Mouse (Mus musculus) midbrain, embryonic 15.5 days (tissue): Measurements from ENCODE around the gene Bcdin3d. TPM values are rescaled to one million over a fixed set of nuclear protein-coding genes. Genes with fewer than 3 reads are reported as not detected.

Source experiments
- ATAC-seq: fragments of 200-750 bp; cut with Nextera tagmentation; replicated peaks from 2 replicates; pipeline ENCODE4 v1.8.0; 2017; ENCODE audit warnings: moderate TSS enrichment
- H3K27ac ChIP-seq: fragments of 300-500 bp; sonication (generic); 2 replicates; pipeline ENCODE4 v1.5.1; 2015; ENCODE audit warnings: mild to moderate bottlenecking, inconsistent platforms
- H3K27me3 ChIP-seq: fragments of 300-500 bp; sonication (generic); replicated peaks from 2 replicates; pipeline ENCODE4 v1.6.1; 2015; ENCODE audit warnings: inconsistent platforms
- H3K36me3 ChIP-seq: fragments of 300-500 bp; sonication (generic); replicated peaks from 2 replicates; pipeline ENCODE4 v1.6.1; 2015; ENCODE audit warnings: inconsistent platforms
- H3K4me1 ChIP-seq: fragments of 300-500 bp; sonication (generic); 2 replicates; pipeline ENCODE4 v1.6.1; 2015; ENCODE audit warnings: inconsistent platforms
- H3K4me2 ChIP-seq: fragments of 300-500 bp; sonication (generic); 2 replicates; pipeline ENCODE4 v1.6.1; 2015; ENCODE audit warnings: inconsistent platforms, mild to moderate bottlenecking, moderate library complexity
- H3K4me3 ChIP-seq: fragments of 300-500 bp; sonication (generic); 2 replicates; pipeline ENCODE4 v1.5.1; 2015; ENCODE audit warnings: mild to moderate bottlenecking, inconsistent platforms
- H3K9ac ChIP-seq: fragments of 300-500 bp; sonication (generic); 2 replicates; pipeline ENCODE4 v1.6.1; 2015; ENCODE audit warnings: mild to moderate bottlenecking, inconsistent platforms
- H3K9me3 ChIP-seq: fragments of 300-500 bp; sonication (generic); 2 replicates; pipeline ENCODE4 v1.6.1; 2016; ENCODE audit warnings: inconsistent platforms
- WGBS: fragments of 180-500 bp; shearing (Covaris S2); methylation state at CpG from one replicate; pipeline ENCODE4 v1.1.7; 2015; ENCODE audit warnings: mixed read lengths; 5-methylcytosine and 5-hydroxymethylcytosine counted together
- polyA plus RNA-seq: library from polyadenylated mRNA; unstranded; fragments of >200 nt; fragmentation: Nextera tagmentation; extraction: Ambion mirVana; gene quantifications from 2 replicates; pipeline ENCODE4 v1.2.1, GENCODE M21; 2015

Bcdin3d gene
- 21.5 and 23.0 TPM in 2 replicates for polyA plus RNA-seq

DNA sequence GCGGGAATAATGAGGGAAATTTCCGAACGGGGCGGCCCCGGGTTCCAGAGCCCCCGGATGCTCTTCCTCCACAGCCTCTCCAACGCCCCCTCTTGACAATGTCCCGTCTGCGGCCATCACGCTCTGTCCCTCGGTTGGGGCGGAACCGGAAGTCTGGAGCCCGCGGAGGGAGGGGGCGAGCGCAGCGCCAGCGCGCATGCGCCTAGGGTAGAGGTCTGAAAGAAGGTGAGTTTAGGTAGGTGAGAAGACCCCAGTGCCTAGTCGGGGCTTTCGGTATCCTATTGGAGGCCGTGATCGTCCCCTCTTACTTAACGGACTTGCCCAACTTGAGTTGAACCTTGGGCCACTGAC is at the start of gene Bcdin3d:
Bcdin3d (minus strand) TSS at position 155 of the 351 bp plus-strand sequence.
- H3K36me3 ChIP-seq, result no peaks in the 10 kb centered on the region
- peak within 1 kb of the TSS; percentile 85 for H3K4me3 ChIP-seq
- no peaks in the 10 kb centered on the region for H3K9me3 ChIP-seq
- H3K9ac ChIP-seq, result peak within 1 kb of the TSS; percentile 78
- H3K4me1 ChIP-seq, result peaks cover 21% of the 10 kb centered on the region
- WGBS, result 1% methylated on average over 26 of the region's 26 CpGs
- peak within 1 kb of the TSS; percentile 86 for H3K27ac ChIP-seq
- ATAC-seq, result peak; percentile 89
- H3K4me2 ChIP-seq, result peak within 1 kb of the TSS; percentile 82
- no peaks in the 10 kb centered on the region for H3K27me3 ChIP-seq

DNA sequence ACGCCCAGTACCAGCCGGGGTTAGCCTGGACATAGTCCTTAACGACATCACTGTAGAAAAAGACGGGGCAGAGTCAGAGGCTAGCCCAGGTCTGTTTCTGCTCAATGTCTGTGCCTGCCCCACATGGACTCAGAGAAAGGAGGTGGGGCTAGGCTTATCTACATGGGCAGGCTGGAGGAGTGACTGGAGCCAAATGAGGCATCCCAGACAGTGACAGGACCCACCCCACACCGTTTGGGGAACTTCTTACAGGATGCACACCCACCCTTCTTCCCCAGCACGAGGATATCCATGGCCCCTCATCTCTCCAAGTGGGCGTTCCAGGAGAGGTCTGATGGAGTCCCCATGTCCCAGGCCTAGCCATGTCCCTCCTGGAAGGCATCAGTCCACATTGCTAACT is 45.8 kb upstream of the Bcdin3d start:
- Histone ChIP-seq H3K9ac (no peak overlapping the region), H3K4me2 (no peak overlapping the region), H3K4me1 (no peaks in the 10 kb centered on the region), H3K4me3 (no peak overlapping the region), H3K27me3 (no peaks in the 10 kb centered on the region), H3K27ac (no peak overlapping the region), H3K36me3 (no peaks in the 10 kb centered on the region), H3K9me3 (no peaks in the 10 kb centered on the region)
- no peak for ATAC-seq
- 77% methylated on average over 7 of the region's 7 CpGs for WGBS

DNA sequence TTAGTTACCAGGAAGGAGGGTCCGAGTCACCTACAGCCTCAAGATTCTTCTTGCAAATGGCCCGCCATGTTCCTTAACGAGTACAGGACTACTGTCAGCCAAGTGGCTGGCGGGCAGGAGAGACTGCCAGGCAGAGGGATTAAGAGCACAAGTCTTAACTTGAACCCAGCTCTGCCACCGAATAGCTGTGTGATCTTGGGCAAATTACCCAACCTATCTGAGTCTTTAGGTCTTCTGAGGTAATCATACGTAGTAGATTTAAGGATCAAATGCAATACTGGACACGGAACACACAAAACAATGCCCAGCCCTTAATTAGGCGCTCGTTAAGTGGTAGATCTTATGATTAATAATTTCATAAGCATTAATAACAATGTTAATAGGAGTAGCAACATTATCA is 45.1 kb upstream of the Bcdin3d start:
- Histone ChIP-seq H3K4me1 (no peaks in the 10 kb centered on the region), H3K36me3 (no peaks in the 10 kb centered on the region), H3K9ac (no peak overlapping the region), H3K9me3 (no peaks in the 10 kb centered on the region), H3K27me3 (no peaks in the 10 kb centered on the region), H3K4me2 (no peak overlapping the region), H3K4me3 (no peak overlapping the region), H3K27ac (no peak overlapping the region)
- ATAC-seq, result no peak
- 89% methylated on average over 9 of the region's 9 CpGs for WGBS

DNA sequence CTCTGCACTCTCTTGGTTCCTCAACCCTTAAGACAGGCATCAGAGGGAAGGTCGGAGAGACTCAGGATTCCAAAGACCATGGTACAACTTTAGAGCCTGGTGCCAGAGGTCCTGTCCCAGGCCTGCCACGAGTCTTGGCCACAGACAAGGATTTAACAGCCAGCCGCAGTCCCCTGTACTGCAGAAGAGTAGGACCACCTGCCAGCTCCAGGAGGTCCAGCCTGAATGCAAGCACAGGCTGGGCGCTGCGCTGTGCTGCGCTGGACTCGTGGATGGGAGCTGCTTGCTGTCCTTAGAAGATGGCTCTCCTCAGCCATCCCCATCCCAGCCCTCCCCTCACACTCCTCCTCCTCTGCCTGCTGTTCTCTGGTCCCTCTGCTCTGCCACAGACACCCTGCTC is 43.2 kb upstream of the Bcdin3d start:
- H3K9me3 ChIP-seq, result no peaks in the 10 kb centered on the region
- no peak overlapping the region for H3K9ac ChIP-seq
- H3K27me3 ChIP-seq, result no peaks in the 10 kb centered on the region
- WGBS, result 55% methylated on average over 7 of the region's 7 CpGs
- no peaks in the 10 kb centered on the region for H3K36me3 ChIP-seq
- H3K27ac ChIP-seq, result no peak overlapping the region
- H3K4me2 ChIP-seq, result no peak overlapping the region
- H3K4me3 ChIP-seq, result no peak overlapping the region
- H3K4me1 ChIP-seq, result no peaks in the 10 kb centered on the region
- ATAC-seq, result no peak

DNA sequence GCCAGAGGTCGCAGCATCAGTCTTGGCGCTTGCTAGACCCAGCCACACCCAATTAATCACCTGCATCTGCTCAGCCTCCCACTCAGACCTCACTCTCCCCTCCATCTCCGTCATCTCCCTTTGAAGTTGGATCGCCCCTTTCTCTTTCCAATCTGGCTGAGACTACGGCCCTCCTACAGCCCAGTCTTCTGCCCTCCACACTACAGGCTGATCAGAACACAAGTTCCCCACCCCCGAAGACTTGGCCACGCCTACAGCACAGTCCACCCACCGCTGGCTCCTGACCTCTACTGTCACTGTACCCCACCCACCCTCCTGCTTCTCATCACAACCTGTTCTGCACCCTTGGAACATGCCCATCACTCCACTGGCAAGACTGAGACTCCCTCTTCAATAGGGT is 42.2 kb upstream of the Bcdin3d start:
- H3K27me3 ChIP-seq, result no peaks in the 10 kb centered on the region
- WGBS, result 65% methylated on average over 8 of the region's 8 CpGs
- H3K9me3 ChIP-seq, result no peaks in the 10 kb centered on the region
- ATAC-seq, result no peak
- no peak overlapping the region for H3K27ac ChIP-seq
- H3K9ac ChIP-seq, result no peak overlapping the region
- H3K4me1 ChIP-seq, result no peaks in the 10 kb centered on the region
- H3K4me3 ChIP-seq, result no peak overlapping the region
- no peaks in the 10 kb centered on the region for H3K36me3 ChIP-seq
- H3K4me2 ChIP-seq, result no peak overlapping the region

DNA sequence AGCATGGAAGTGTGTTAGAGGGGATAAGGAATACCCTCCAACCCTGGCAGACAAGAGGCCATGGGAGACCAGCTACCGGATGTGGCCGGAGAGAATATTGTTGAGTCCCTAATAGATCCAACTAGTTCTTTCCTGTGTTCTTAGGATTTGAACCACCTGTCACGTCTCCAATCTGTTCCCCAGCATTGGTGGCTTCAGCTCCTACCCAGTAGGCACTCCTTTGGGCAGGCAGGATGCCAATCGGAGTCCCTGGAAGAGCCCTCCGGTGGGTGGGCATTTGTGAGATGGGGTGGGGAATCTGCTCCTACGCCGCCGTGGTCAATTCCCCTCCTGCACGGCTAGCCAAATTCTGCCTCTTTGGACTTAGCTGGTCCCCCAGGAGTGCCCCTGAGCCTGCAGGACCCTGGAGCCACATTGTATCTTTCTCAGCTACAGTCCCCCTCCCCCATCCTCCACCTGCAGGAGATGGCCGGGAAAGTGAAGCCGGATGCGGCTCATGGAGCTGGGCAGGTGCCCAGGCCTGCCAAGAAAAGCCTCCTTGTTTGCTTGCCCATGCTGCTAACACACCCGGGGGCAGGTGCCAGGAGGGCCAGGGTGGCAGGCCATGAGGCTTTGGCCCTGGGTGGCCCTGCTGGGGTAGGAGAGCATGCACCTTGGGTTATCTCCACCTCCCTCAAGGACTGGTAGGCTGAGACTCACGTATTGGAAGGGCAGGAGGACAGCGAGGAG is 37.4 kb upstream of the Bcdin3d start:
- Histone ChIP-seq H3K4me2 (no peak overlapping the region), H3K9ac (no peak overlapping the region), H3K4me3 (no peak overlapping the region), H3K36me3 (no peaks in the 10 kb centered on the region), H3K27ac (no peak overlapping the region), H3K27me3 (no peaks in the 10 kb centered on the region), H3K4me1 (no peaks in the 10 kb centered on the region), H3K9me3 (no peaks in the 10 kb centered on the region)
- WGBS, result 83% methylated on average over 15 of the region's 15 CpGs
- ATAC-seq, result no peak

DNA sequence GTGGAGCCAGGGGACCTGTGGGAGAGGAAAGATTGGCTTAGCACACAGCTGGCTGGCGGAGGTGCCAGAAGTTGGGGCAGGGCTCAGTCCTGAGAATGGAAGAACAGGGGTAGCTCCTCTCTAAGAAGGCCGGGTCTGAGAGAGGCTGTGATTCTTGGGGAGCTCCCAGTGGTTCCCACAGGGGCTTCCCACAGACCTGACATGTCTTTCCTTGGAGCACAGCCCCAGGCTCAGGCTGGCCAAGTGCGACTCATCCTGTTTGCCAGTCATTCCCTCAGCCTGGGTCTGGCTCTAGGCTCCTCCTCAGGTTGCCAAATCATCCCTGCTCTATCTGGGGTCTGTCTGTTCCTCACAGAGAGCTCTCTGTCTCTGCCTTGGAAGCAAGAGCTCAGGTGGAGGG is 36.1 kb upstream of the Bcdin3d start:
- no peak overlapping the region for H3K4me3 ChIP-seq
- H3K9me3 ChIP-seq, result no peaks in the 10 kb centered on the region
- no peak for ATAC-seq
- no peak overlapping the region for H3K4me2 ChIP-seq
- H3K27ac ChIP-seq, result no peak overlapping the region
- H3K27me3 ChIP-seq, result no peaks in the 10 kb centered on the region
- H3K36me3 ChIP-seq, result no peaks in the 10 kb centered on the region
- H3K9ac ChIP-seq, result no peak overlapping the region
- no peaks in the 10 kb centered on the region for H3K4me1 ChIP-seq
- WGBS, result 88% methylated on average over 3 of the region's 3 CpGs

DNA sequence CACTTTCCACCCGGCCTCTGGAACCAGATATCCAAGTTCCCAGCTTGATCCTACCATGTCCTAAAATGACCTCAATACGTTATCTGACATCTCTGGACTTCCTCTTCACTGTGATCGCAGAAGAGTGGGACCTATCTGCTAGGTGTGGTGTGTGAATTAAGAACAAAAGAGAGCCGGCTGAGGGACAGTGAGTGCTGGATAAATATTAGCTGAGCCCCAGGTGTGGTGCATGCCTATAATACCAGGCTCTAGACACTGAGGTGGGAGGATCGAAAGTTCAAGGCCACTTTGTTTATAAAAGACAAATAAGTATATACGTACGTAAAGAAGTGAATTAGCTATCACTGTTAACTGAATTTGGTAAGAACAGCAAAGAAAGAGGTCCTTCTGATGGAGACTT is 35.3 kb upstream of the Bcdin3d start:
- Histone ChIP-seq H3K9ac (no peak overlapping the region), H3K9me3 (no peaks in the 10 kb centered on the region), H3K4me3 (no peak overlapping the region), H3K4me2 (no peak overlapping the region), H3K27me3 (no peaks in the 10 kb centered on the region), H3K36me3 (no peaks in the 10 kb centered on the region), H3K4me1 (no peaks in the 10 kb centered on the region), H3K27ac (no peak overlapping the region)
- 90% methylated on average over 7 of the region's 7 CpGs for WGBS
- no peak for ATAC-seq

DNA sequence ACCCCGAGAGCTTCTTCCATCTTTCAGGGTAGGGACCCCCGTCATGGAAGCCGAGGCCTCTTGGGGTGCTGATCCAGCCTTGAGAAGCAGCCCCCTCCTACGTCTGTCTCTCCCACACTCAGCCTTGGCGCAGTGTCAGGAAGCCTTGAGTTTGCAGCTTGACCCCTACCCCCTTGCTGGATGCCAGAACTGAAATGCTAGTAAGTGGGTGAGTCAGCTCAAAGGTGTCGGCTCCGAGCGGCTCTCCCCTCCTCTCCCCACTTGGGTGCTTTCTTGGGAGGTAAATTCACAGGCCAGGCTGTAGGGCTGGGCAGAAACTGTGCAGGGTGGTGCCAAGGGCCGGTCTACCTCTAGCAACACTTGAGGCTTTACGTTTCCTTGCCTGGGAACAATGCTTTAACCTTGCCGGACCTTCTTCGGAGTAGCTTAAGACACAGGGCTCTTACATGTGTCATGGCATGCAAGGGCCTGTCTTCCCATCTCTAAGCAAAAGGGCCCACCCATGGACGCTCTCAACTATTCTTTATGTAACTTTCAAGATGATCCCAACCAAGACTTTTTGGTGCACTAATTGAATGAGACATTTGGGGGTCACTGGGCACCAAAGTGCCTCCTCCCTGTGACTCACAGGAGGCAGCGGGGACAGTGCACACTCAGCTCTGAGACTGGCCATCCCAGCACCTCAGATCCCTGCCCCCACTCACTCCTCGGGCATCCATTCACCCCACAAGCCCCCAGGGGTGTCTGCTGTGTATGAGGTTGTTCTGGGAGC is 31.0 kb upstream of the Bcdin3d start:
- Histone ChIP-seq H3K9me3 (no peaks in the 10 kb centered on the region), H3K9ac (no peak overlapping the region), H3K4me3 (no peak overlapping the region), H3K36me3 (no peaks in the 10 kb centered on the region), H3K4me1 (peaks cover 12% of the 10 kb centered on the region), H3K27me3 (no peaks in the 10 kb centered on the region), H3K27ac (no peak overlapping the region), H3K4me2 (no peak overlapping the region)
- no peak for ATAC-seq
- WGBS, result 79% methylated on average over 15 of the region's 15 CpGs

DNA sequence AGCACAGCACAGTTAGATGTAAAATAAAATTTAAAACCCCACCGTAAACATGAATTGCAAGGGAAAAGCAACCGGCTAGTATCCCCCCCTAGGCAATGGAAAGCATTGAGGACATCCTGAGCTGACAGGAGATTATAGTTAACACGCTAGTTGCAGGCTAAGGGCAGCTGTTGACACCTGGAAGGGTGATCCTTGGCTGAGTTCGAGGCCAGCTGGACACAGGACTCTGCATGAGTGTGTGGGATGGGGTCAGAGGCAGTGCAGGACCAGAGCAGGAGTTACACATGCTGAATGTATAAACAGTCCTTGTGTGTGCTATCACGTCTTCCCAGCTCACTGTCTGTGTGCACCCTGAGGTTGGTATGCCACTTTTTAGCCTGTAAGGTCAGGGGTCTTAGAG is 28.7 kb upstream of the Bcdin3d start:
- H3K4me1 ChIP-seq, result peaks cover 12% of the 10 kb centered on the region
- no peaks in the 10 kb centered on the region for H3K9me3 ChIP-seq
- no peak overlapping the region for H3K4me3 ChIP-seq
- no peaks in the 10 kb centered on the region for H3K36me3 ChIP-seq
- no peak for ATAC-seq
- H3K27me3 ChIP-seq, result no peaks in the 10 kb centered on the region
- no peak overlapping the region for H3K4me2 ChIP-seq
- 77% methylated on average over 5 of the region's 5 CpGs for WGBS
- no peak overlapping the region for H3K9ac ChIP-seq
- H3K27ac ChIP-seq, result no peak overlapping the region

DNA sequence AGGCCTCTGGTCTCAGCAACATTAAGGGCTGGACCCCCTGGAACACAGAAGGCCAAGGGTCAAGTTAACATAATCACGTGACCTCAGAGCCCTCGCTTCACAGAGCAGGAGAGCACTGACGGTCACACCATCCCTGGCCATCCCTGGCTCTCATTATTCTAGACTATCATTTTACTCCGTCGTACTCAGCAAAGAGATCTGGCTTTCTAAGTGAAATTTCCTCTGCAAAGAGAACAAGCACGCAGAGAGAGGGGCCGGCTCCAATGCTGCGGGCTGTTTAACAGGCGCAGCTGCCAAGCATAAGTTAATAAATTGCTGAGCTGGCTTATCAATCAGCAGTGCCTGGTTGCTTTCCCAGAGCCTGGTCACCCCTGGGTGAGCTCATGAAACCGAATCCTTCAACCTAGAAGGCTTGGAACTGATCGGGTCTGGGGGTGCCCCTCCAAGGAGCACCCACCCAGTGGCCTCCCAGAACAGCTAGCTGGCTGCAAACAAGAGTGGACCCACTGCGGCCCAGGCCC is 27.8 kb upstream of the Bcdin3d start:
- no peak for ATAC-seq
- no peaks in the 10 kb centered on the region for H3K27me3 ChIP-seq
- no peaks in the 10 kb centered on the region for H3K9me3 ChIP-seq
- H3K36me3 ChIP-seq, result no peaks in the 10 kb centered on the region
- H3K9ac ChIP-seq, result no peak overlapping the region
- no peak overlapping the region for H3K4me3 ChIP-seq
- peaks cover 18% of the 10 kb centered on the region for H3K4me1 ChIP-seq
- 45% methylated on average over 12 of the region's 12 CpGs for WGBS
- peak overlapping the region; percentile 22; the same call in 1 of the 2 replicates for H3K27ac ChIP-seq
- no peak overlapping the region for H3K4me2 ChIP-seq

DNA sequence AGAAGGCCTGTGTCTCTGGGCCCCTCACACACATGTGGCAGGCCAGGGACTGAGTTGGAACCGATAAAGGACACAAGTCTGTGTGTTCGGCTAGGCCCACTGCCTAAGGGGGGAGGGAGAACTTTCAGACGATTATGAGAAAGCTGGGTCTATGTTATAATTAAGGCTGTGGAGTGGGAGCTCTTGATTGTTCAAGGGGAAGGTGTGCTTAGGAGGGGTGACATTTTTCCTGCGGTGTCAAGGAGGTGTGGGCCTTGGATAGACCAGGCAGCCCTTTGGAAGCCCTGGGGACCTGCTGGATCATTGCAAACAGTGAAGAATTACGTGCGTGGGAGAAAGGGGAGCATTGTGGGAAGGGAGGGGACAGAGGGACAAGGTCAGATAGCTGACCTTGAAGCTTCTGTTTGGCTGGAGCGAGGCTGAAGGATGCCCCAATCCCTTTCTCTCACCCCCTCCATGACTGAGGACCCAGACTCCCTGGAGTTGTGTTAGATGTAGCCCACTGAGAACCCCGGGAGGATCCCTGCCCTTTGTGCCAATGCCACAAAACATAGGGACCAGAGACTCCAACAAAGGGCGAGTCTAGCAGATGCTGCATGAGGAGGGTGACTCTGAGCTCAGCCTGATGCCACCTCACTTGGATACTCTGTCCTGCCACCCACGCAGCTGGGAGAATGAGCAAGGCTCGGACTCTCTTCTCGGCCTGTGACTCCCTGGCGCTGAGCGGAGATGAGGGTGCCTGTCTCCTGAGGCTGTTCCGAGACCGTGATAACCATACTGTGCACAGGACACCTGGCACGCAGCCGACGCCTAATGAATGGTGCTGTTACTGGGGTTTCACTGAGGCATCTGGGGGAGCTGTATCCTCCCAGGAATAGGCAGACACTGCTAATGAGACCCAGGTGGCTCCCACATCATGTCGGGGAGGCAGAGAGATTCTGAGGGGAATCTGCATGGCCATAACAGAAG is 27.0 kb upstream of the Bcdin3d start:
- 64% methylated on average over 20 of the region's 20 CpGs for WGBS
- ATAC-seq, result no peak
- H3K9me3 ChIP-seq, result no peaks in the 10 kb centered on the region
- H3K4me2 ChIP-seq, result no peak overlapping the region
- H3K27ac ChIP-seq, result peak overlapping the region; percentile 22; the same call in 1 of the 2 replicates
- H3K36me3 ChIP-seq, result no peaks in the 10 kb centered on the region
- H3K9ac ChIP-seq, result no peak overlapping the region
- no peaks in the 10 kb centered on the region for H3K27me3 ChIP-seq
- peaks cover 21% of the 10 kb centered on the region for H3K4me1 ChIP-seq
- H3K4me3 ChIP-seq, result no peak overlapping the region
